Mouse (Mus musculus): ENCODE measurements around the gene Glra3. TPM values are rescaled to one million over a fixed set of nuclear protein-coding genes. Genes with fewer than 3 reads are reported as not detected.

Gene Glra3
- polyA plus RNA-seq, 1 experiment, result 0.01 TPM

DNA sequence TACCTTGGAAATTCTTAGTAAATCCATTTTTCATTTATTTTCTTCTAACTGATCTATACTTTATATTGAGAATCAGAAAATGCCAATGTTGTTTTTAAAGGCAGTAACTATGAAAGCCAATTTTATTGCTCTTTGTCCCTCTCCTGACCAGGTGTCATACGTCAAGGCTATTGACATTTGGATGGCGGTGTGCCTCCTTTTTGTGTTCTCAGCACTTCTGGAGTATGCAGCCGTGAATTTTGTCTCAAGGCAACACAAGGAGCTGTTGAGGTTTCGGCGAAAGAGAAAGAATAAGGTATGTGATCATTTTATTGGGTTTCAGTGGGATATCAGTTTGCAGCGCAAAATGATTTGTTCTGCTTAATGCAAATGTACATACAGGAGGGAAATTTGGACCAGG, 170.0 kb downstream of the Glra3 start:
- TF ChIP-seq SRF (IDR thresholded peaks at IDR 0.05; ENCODE audit: control insufficient read depth, insufficient read length, low read depth) (no peak), TCF12 (IDR thresholded peaks at IDR 0.05; ENCODE audit: insufficient read depth, poor library complexity, severe bottlenecking) (no peak), E2F4 (IDR thresholded peaks at IDR 0.05; ENCODE audit: insufficient read depth) (no peak), REST (IDR thresholded peaks at IDR 0.05; ENCODE audit: insufficient read depth, insufficient read length) (no peak), MYOG (IDR thresholded peaks at IDR 0.05; ENCODE audit: control insufficient read depth in 1 of 3, insufficient read depth in 1 of 3, insufficient read length in 2 of 3, low read depth in 2 of 3) (no peak), POLR2A (IDR thresholded peaks at IDR 0.05; ENCODE audit: insufficient read length, low read depth) (no peak), TCF3 (IDR thresholded peaks at IDR 0.05; ENCODE audit: insufficient read length, low read depth) (no peak), POLR2AphosphoS2 (IDR thresholded peaks at IDR 0.05; ENCODE audit: insufficient read length, low read depth) (no peak), MAX (IDR thresholded peaks at IDR 0.05; ENCODE audit: low read depth) (no peak), MYOD1 (IDR thresholded peaks at IDR 0.05; ENCODE audit: control insufficient read depth in 1 of 3, insufficient read length in 2 of 3, low read depth in 2 of 3) (no peak), CEBPB (IDR thresholded peaks at IDR 0.05; ENCODE audit: insufficient read depth, poor library complexity, severe bottlenecking) (no peak), USF1 (IDR thresholded peaks at IDR 0.05; ENCODE audit: low read depth) (no peak)
- no peaks in the 10 kb centered on the region for H3K27me3 ChIP-seq (ENCODE audit: control insufficient read depth, insufficient read depth, insufficient read length)

GRCm38 (mm10) chr8:56129357-56129756, 189.1 kb downstream of the Glra3 start:
- no peak overlapping the region for H3ac ChIP-seq (ENCODE audit: control insufficient read depth, insufficient read length)
- H3K4me3 ChIP-seq, result no peak overlapping the region
- H3K4me2 ChIP-seq (ENCODE audit: low read depth), result no peak overlapping the region
- H3K36me3 ChIP-seq (ENCODE audit: control insufficient read depth, insufficient read depth), result no peaks in the 10 kb centered on the region
- H3K79me2 ChIP-seq (ENCODE audit: control insufficient read depth, insufficient read depth), result no peaks in the 10 kb centered on the region
- TF ChIP-seq SRF (IDR thresholded peaks at IDR 0.05; ENCODE audit: control insufficient read depth, insufficient read length, low read depth) (no peak), POLR2AphosphoS2 (IDR thresholded peaks at IDR 0.05; ENCODE audit: insufficient read length, low read depth) (no peak), TCF3 (IDR thresholded peaks at IDR 0.05; ENCODE audit: insufficient read length, low read depth) (no peak), MYOG (IDR thresholded peaks at IDR 0.05; ENCODE audit: control insufficient read depth in 1 of 3, insufficient read depth in 1 of 3, insufficient read length in 2 of 3, low read depth in 2 of 3) (no peak), MYOD1 (IDR thresholded peaks at IDR 0.05; ENCODE audit: control insufficient read depth in 1 of 3, insufficient read length in 2 of 3, low read depth in 2 of 3) (no peak), USF1 (IDR thresholded peaks at IDR 0.05; ENCODE audit: low read depth) (no peak), MAX (IDR thresholded peaks at IDR 0.05; ENCODE audit: low read depth) (no peak), TCF12 (IDR thresholded peaks at IDR 0.05; ENCODE audit: insufficient read depth, poor library complexity, severe bottlenecking) (no peak), REST (IDR thresholded peaks at IDR 0.05; ENCODE audit: insufficient read depth, insufficient read length) (no peak), POLR2A (IDR thresholded peaks at IDR 0.05; ENCODE audit: insufficient read length, low read depth) (no peak)
- no peaks in the 10 kb centered on the region for H3K27me3 ChIP-seq (ENCODE audit: control insufficient read depth, insufficient read depth, insufficient read length)

More for the DNA sequence above, 170.0 kb downstream of the Glra3 start:
- no peak overlapping the region for H3K4me3 ChIP-seq
- no peak overlapping the region for H3K4me2 ChIP-seq (ENCODE audit: low read depth)
- no peak overlapping the region for H3ac ChIP-seq (ENCODE audit: control insufficient read depth, insufficient read length)
- no peaks in the 10 kb centered on the region for H3K79me2 ChIP-seq (ENCODE audit: control insufficient read depth, insufficient read depth)
- no peaks in the 10 kb centered on the region for H3K36me3 ChIP-seq (ENCODE audit: control insufficient read depth, insufficient read depth)

GRCm38 (mm10) chr8:56150697-56151096, 210.4 kb downstream of the Glra3 start:
- no peak overlapping the region for H3K4me3 ChIP-seq
- TF ChIP-seq E2F4 (IDR thresholded peaks at IDR 0.05; ENCODE audit: insufficient read depth), result no peak
- no peak for TF ChIP-seq TCF12 (IDR thresholded peaks at IDR 0.05; ENCODE audit: insufficient read depth, poor library complexity, severe bottlenecking)
- no peak for TF ChIP-seq MYOD1 (IDR thresholded peaks at IDR 0.05; ENCODE audit: control insufficient read depth in 1 of 3, insufficient read length in 2 of 3, low read depth in 2 of 3)
- TF ChIP-seq CEBPB (IDR thresholded peaks at IDR 0.05; ENCODE audit: insufficient read depth, poor library complexity, severe bottlenecking), result peak; percentile 50; the same call in 1 of the 2 replicates
- H3K79me2 ChIP-seq (ENCODE audit: control insufficient read depth, insufficient read depth), result no peaks in the 10 kb centered on the region
- H3K27me3 ChIP-seq (ENCODE audit: control insufficient read depth, insufficient read depth, insufficient read length), result no peaks in the 10 kb centered on the region
- H3ac ChIP-seq (ENCODE audit: control insufficient read depth, insufficient read length), result no peak overlapping the region
- no peak overlapping the region for H3K4me2 ChIP-seq (ENCODE audit: low read depth)
- H3K36me3 ChIP-seq (ENCODE audit: control insufficient read depth, insufficient read depth), result no peaks in the 10 kb centered on the region

DNA sequence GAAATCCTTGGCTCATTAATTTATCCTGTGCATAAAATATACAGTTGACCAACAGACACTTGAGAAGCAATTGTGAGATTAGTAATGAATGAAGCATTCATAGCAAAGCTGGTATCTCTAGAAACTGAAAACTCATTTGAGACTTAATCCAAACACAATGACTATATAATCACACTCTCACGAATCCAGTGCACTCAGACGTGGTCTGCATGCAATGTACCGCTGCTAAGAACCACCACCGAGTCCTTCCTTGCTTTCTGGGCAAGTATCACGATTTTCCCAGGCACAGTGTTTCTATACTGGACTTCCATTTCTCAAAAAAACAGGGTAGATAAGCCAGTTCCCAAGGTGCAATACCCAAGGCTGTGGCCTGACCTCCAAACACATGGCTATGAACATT, 211.3 kb downstream of the Glra3 start:
- no peaks in the 10 kb centered on the region for H3K79me2 ChIP-seq (ENCODE audit: control insufficient read depth, insufficient read depth)
- H3K4me3 ChIP-seq, result no peak overlapping the region
- H3ac ChIP-seq (ENCODE audit: control insufficient read depth, insufficient read length), result no peak overlapping the region
- TF ChIP-seq CEBPB (IDR thresholded peaks at IDR 0.05; ENCODE audit: insufficient read depth, poor library complexity, severe bottlenecking) (no peak), POLR2A (IDR thresholded peaks at IDR 0.05; ENCODE audit: insufficient read length, low read depth) (no peak), MYOD1 (IDR thresholded peaks at IDR 0.05; ENCODE audit: control insufficient read depth in 1 of 3, insufficient read length in 2 of 3, low read depth in 2 of 3) (no peak), USF1 (IDR thresholded peaks at IDR 0.05; ENCODE audit: low read depth) (no peak), TCF12 (IDR thresholded peaks at IDR 0.05; ENCODE audit: insufficient read depth, poor library complexity, severe bottlenecking) (no peak), MYOG (IDR thresholded peaks at IDR 0.05; ENCODE audit: control insufficient read depth in 1 of 3, insufficient read depth in 1 of 3, insufficient read length in 2 of 3, low read depth in 2 of 3) (no peak), SRF (IDR thresholded peaks at IDR 0.05; ENCODE audit: control insufficient read depth, insufficient read length, low read depth) (no peak), TCF3 (IDR thresholded peaks at IDR 0.05; ENCODE audit: insufficient read length, low read depth) (no peak), POLR2AphosphoS2 (IDR thresholded peaks at IDR 0.05; ENCODE audit: insufficient read length, low read depth) (no peak), E2F4 (IDR thresholded peaks at IDR 0.05; ENCODE audit: insufficient read depth) (no peak), MAX (IDR thresholded peaks at IDR 0.05; ENCODE audit: low read depth) (no peak), REST (IDR thresholded peaks at IDR 0.05; ENCODE audit: insufficient read depth, insufficient read length) (no peak)
- H3K27me3 ChIP-seq (ENCODE audit: control insufficient read depth, insufficient read depth, insufficient read length), result no peaks in the 10 kb centered on the region
- H3K4me2 ChIP-seq (ENCODE audit: low read depth), result no peak overlapping the region
- H3K36me3 ChIP-seq (ENCODE audit: control insufficient read depth, insufficient read depth), result no peaks in the 10 kb centered on the region

DNA sequence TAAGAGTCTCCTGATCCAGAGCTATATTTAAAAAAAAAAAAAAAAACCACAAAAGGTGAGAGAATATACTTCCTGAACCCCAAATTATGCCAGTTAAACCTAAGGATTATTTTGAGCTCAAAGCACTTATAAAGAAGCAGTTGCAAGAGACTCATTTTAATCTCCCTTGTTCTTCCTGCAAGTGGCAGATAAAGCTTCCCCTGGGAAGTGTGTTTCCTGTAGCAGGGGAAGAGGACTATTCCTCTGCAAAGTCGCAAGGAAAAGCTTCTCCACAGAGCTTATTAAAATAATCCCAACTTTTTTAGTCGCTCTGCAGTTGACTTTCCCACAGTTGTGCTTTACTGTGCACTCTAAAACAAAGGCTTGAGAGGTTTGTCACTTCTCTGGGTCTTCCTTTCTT, 218.7 kb downstream of the Glra3 start:
- TF ChIP-seq SRF (IDR thresholded peaks at IDR 0.05; ENCODE audit: control insufficient read depth, insufficient read length, low read depth) (no peak), POLR2AphosphoS2 (IDR thresholded peaks at IDR 0.05; ENCODE audit: insufficient read length, low read depth) (no peak), E2F4 (IDR thresholded peaks at IDR 0.05; ENCODE audit: insufficient read depth) (no peak), MYOD1 (IDR thresholded peaks at IDR 0.05; ENCODE audit: control insufficient read depth in 1 of 3, insufficient read length in 2 of 3, low read depth in 2 of 3) (no peak), MAX (IDR thresholded peaks at IDR 0.05; ENCODE audit: low read depth) (no peak), TCF12 (IDR thresholded peaks at IDR 0.05; ENCODE audit: insufficient read depth, poor library complexity, severe bottlenecking) (no peak), TCF3 (IDR thresholded peaks at IDR 0.05; ENCODE audit: insufficient read length, low read depth) (no peak), POLR2A (IDR thresholded peaks at IDR 0.05; ENCODE audit: insufficient read length, low read depth) (no peak), CEBPB (IDR thresholded peaks at IDR 0.05; ENCODE audit: insufficient read depth, poor library complexity, severe bottlenecking) (no peak), MYOG (IDR thresholded peaks at IDR 0.05; ENCODE audit: control insufficient read depth in 1 of 3, insufficient read depth in 1 of 3, insufficient read length in 2 of 3, low read depth in 2 of 3) (no peak), REST (IDR thresholded peaks at IDR 0.05; ENCODE audit: insufficient read depth, insufficient read length) (no peak), USF1 (IDR thresholded peaks at IDR 0.05; ENCODE audit: low read depth) (no peak)
- Histone ChIP-seq H3K4me2 (ENCODE audit: low read depth) (no peak overlapping the region), H3K27me3 (ENCODE audit: control insufficient read depth, insufficient read depth, insufficient read length) (no peaks in the 10 kb centered on the region), H3K4me3 (no peak overlapping the region), H3K79me2 (ENCODE audit: control insufficient read depth, insufficient read depth) (no peaks in the 10 kb centered on the region), H3K36me3 (ENCODE audit: control insufficient read depth, insufficient read depth) (no peaks in the 10 kb centered on the region), H3ac (ENCODE audit: control insufficient read depth, insufficient read length) (no peak overlapping the region)
